Mouse (Mus musculus) left cerebral cortex, adult 2 months (tissue): ENCODE measurements around the gene Cldn7. TPM values are rescaled to one million over a fixed set of nuclear protein-coding genes. Genes with fewer than 3 reads are reported as not detected.
A peak's percentile ranks its signal among the peaks of the same experiment; 100 is the strongest.
"Not testable (repeated sequence)": the region's sequence is repeated elsewhere in the genome, so short reads cannot be mapped to it uniquely, and the experiment has no call there.

Experiments
- DNase-seq, 2 experiments: peaks; one replicate each; pipeline ENCODE4 v3.0.0; 2021 to 2022; ENCODE audit warnings: low spot score in 2 of 2, mixed read lengths in 1 of 2; ENCODE audit errors: extremely low spot score in 1 of 2
- H3K27ac ChIP-seq: fragments of 200-600 bp; 2 replicates; pipeline ENCODE4 v1.8.1; 2022
- H3K4me3 ChIP-seq: fragments of 200-600 bp; 2 replicates; pipeline ENCODE4 v1.8.1; 2022
- CTCF ChIP-seq: fragments of 200-600 bp; IDR thresholded peaks from 2 replicates; pipeline ENCODE4 v1.8.1; 2022; ENCODE audit warnings: antibody characterized with exemption, mild to moderate bottlenecking, moderate library complexity
- intact Hi-C: fragments of 180-260 bp; cut with DNase I; formaldehyde crosslinking; loops from one replicate; pipeline ENCODE4 v1.15.1; 2025
- total RNA-seq, 2 experiments: library from RNA; stranded (reverse); gene quantifications; 2 replicates each; pipeline ENCODE4 v1.2.3; 2021

Gene Cldn7
- total RNA-seq, 2 experiments from 2014 or later: not detected

DNA sequence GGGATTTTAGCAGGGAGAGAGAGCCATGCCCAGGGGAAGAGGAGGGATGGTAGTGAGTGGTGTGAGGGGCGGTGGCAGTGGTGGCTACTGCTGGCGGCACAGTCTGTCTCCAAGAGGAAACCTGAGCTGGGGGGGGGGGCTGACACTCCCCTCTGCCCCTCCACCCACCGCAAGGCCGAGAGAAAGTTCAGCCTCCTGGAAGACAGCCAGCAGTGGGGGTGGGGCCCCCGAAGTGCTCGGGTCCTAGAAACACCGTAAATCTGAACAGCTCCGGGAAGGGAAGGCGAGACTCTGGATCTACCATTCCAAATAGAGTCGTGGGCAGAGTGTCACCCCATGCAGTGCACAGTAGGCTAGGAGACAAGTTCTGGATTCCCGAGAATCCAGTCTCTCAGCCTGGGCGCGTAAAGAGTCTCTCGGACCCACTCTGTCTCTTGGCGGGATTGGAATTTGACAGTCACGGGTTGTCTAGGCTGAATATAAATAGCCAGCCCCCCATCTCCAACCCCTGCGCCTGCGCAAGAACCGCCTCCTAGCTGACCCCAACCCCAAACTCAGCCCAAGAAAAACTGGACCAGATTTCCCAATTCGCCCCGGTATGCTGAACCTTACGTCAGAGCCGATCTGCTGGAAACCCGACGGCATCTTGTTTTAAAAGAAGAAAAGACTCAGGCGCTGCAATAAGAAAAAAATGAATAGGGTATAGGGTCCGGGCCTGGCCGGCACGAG is 17.1 kb upstream of the Cldn7 start:
- TF ChIP-seq CTCF: no peak
- intact Hi-C loops: no loop called here
- no peak overlapping the region for H3K27ac ChIP-seq
- H3K4me3 ChIP-seq: peak overlapping the region; percentile 30
- DNase-seq: no peak

DNA sequence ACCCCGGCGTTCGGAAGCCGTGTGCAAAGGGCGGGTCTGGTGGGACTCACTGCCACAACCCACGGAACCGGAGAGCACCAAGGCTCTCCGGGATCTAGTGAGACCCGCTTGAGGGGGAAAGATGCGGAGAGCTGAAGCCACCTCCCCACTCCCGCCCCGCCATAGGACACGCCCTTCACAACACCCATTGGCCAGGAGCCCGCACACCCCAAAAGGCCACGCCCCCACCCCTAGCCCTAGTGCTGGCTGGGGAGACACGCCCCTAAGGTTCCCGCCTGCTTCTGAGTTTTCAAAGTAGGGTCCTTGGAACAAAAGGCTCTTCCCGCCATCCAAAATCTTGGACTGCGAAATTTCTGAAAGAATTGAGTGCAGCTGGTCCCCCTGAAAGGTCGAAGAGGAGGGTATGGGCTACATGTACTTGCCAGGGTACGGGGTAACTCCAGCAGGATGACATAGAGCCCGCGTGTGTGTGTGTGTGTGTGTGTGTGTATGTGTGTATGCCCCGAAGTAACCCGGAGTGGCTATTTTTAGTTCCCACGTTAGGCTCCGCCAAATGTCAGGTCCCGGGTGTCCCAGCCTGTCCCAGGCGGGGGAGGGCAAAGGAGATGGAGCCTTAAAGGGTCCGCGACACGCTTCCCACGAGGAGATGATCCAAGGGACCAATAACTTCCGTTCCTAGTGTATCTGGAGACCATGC is 16.4 kb upstream of the Cldn7 start, which contains the start of gene Slc2a4:
Gene Slc2a4, minus strand, starts transcription at position 123 of the 697 bp plus-strand sequence.
- intact Hi-C loops: no loop called here
- TF ChIP-seq CTCF: no peak
- Histone ChIP-seq H3K27ac (no peak within 1 kb of the TSS), H3K4me3 (peak within 1 kb of the TSS; percentile 30)
- peak; percentile 39 to 62 for DNase-seq

DNA sequence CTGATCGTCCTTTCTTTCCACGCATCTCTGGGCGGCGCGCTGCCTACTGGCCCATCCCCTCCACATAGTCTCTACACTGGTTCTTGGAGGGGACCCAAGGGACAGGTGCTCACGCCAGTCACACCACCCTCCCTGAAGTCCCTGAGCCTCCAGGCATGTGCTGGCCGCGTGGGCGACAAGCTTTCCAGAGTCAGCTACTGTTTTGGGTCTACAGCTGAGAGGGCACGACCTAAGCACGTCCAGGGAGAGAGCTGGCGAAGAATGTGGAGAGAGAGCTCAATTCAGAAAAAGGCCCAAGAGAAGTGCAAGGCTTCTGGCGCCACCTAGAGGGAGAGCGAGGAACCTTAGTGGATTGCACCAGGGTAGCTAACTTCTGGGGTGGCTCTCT is 15.8 kb upstream of the Cldn7 start:
- H3K4me3 ChIP-seq: no peak overlapping the region
- no peak overlapping the region for H3K27ac ChIP-seq
- peak; percentile 55 to 73 for DNase-seq
- intact Hi-C loops: loop anchor here (1.0 kb wide), 1 partner anchor 14 kb away; no protein-coding TSS in a partner anchor
- peak; percentile 87 for TF ChIP-seq CTCF

DNA sequence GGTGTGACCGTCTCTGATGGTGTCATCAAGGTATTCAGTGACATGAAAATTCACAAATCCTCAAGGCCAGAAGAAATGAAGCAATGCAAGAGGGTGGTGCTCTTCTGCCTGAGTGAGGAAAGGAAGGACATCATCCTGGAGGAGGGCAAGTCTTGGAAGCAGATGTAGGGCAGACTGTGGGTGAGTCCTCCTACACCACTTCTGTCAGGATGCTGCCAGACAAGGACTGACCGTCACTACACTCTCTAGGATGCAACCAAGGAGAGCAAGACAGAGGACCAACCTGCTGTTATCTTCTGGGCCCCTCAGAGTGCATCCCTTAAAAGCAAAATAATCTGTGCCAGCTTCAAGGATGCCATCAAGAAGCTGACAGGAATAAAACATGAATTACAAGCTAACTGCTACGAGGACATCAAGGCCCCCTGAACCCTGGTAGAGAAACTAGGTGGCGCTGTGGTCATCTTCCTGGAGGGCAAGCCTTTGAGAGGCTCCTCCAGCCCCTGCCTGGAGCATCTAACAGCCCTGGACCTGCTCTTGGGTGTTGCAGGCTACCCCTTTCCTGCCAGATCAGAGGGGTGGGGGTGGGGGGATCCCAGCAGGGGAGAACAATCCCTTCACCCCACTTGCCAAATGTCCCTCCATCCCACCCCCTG is 13.6 kb upstream of the Cldn7 start:
- Histone ChIP-seq H3K27ac (no peak overlapping the region), H3K4me3 (no peak overlapping the region)
- no peak for DNase-seq
- peak; percentile 13 for TF ChIP-seq CTCF
- intact Hi-C loops: no loop called here

DNA sequence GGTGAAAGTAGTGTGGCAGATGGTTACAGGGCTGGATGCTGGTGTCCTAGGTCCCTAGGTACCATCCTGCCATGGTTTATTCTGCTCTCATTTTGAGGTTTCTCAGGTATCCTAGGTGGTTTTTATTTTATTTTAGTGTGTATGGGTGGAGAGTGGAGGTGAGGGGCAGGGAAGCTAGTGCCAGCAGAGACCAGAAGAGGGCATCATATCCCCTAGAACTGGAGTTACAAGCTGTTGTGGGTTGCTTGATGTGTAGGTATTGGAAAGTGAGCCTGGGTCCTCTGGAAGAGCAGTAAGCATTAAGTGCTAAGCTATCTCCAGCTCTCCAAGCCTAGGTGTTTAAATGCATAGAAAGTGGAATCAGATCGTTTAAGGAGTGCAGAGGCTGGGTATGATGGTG is 12.3 kb upstream of the Cldn7 start:
- no peak; the same call in 1 of the 2 replicates for TF ChIP-seq CTCF
- H3K4me3 ChIP-seq: no peak overlapping the region
- intact Hi-C loops: no loop called here
- no peak for DNase-seq
- H3K27ac ChIP-seq: no peak overlapping the region

DNA sequence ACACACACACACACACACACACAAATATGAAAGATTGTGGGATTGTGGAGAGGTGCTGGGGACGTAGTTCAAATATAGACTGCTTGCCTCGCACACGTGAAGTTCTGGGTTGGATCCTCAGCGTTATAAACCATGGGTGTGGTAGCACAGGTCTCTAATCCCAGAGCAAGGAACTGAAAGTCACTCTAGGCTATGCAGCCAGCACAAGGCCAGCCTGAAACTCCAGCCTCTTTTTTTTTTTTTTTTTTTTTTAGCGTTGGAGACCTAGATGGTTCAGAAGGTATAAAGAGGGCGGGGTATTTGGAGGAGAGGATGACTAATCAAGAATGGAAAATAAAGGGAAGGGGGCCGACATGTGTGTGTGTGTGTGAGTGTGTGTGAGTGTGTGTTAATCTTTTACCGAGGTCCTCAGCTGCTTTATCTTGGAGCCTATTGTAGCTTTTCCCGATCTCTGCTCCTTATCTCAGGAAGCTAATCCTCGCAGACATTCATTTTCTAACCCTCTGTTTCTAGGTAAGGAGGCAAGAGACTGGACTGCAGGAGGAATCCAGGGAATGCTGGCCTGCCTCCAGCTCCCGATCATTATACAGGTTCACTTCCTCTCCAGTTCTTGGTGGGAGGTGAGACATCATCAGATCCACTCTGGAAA is 11.2 kb upstream of the Cldn7 start:
- DNase-seq: no peak
- no peak overlapping the region for H3K27ac ChIP-seq
- intact Hi-C loops: no loop called here

DNA sequence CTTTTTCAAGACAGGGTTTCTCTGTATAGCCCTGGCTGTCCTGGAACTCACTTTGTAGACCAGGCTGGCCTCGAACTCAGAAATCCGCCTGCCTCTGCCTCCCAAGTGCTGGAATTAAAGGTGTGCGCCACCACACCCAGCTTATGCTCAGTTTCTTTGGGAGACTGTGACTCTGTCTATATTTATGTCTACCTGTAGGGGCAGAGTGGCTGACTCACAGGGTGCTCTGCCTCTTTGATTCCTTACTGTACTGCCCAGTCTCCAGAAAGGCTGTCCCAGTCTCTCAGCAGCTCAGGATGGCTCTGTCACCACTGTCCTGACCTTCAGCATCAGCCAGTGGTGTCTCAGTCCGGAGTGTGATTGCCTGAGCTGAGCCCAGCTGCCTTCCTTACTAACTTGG is 9.0 kb upstream of the Cldn7 start:
- H3K4me3 ChIP-seq, DNase-seq, intact Hi-C loops, H3K27ac ChIP-seq: not testable (repeated sequence)

More for the DNA sequence above, 11.2 kb upstream of the Cldn7 start:
- TF ChIP-seq CTCF: no peak
- H3K4me3 ChIP-seq: no peak overlapping the region

DNA sequence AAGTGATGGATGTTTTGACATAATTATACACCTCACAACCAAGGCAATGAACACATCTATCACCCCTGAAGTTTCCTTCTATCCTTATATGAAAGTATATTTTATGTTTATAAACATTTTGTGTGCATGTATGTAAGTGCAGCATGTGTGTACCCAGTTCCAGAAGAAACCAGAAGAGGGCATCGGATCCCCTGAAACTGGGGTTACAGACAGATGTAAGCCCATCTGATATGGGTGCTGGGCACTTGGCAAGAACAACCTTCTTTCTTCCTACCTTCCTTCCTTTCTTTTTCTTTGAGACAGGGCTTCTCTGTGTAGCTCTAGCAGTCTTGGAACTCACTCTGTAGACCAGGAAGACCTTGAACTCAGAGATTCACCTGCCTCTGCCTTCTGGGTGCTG is 8.4 kb upstream of the Cldn7 start:
- no peak; the same call in 1 of the 2 replicates for TF ChIP-seq CTCF
- intact Hi-C loops: no loop called here
- no peak overlapping the region for H3K4me3 ChIP-seq
- DNase-seq: no peak
- no peak overlapping the region for H3K27ac ChIP-seq

DNA sequence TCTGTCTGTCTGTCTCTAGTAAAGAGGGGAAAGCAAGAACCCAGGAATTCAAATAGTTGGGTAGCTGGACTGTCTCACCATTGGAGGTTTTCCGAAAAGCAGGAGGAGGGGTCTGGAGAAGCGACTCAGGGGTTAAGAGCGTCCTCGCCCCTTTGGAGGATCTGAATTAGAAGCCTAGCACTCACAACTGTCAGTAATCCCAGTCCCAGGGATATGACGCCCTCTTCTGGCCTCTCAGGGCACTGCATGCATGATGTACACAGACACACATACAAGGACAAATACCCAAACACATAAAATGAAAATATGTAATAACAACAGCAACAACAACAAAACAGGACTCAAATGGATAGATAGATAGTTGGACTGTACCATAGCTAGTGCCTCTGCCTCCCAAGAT is 4.0 kb upstream of the Cldn7 start:
- intact Hi-C loops: no loop called here
- DNase-seq: no peak
- Histone ChIP-seq H3K27ac (no peak overlapping the region), H3K4me3 (no peak overlapping the region)
- TF ChIP-seq CTCF: peak; percentile 21

DNA sequence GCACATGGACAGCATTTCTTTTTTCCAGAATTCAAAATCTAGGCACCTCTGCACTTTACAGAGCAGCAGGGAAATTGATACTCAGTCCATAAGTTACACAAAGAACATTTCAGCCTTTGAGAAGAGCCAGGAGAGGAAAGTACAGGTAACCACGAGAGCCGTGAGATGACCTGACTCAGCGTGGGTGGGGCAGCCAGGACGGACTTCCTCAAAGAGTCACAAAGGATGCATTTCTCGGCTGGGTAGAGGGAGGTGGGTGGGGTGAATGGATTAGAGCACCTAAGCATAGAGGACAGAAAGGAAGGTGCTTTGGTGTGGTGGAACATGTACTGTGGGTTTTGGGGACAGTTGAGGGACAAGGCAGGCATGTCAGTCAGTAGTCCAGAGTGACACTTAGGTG is 2.7 kb upstream of the Cldn7 start:
- H3K4me3 ChIP-seq: no peak overlapping the region
- no peak for DNase-seq
- TF ChIP-seq CTCF: no peak
- intact Hi-C loops: no loop called here
- H3K27ac ChIP-seq: no peak overlapping the region

DNA sequence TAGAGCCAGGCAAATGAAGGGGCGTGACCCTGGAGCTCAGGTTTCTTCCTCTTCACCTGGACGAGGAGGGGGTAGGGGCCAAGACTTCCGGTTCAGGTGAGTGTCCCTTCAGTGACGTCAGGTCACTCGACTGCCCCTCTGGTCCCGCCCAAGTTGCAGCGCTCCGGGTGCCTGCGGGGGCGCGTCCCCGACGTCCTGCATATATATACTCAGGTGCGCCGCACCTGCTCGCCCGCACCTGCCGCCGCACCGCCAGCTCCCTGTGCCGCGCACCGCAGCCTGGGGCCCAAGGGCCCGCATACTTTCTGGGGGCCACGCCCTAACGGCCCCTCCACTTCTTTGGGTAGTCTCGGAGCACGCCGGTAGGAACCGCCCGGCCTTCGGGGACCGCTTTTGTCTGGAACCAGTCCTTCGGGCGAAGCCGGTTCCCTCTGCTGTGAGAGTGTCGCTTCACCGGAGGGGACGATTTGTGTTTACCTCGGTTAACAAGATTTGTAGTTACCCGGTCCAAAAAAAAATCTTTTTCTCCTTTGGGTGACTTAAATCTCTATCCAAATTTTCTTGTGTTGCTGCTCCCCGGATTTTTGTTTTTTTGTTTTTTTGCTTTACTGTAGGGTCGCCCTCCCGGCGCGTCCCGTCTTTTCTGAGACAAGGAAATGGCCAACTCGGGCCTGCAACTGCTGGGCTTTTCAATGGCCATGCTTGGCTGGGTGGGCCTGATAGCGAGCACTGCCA is 859 bp downstream of the Cldn7 start:
- no peak for DNase-seq
- Histone ChIP-seq H3K27ac (no peak overlapping the region), H3K4me3 (no peak overlapping the region)
- intact Hi-C loops: no loop called here
- no peak for TF ChIP-seq CTCF
